Mouse (Mus musculus) forebrain, embryonic 14.5 days (tissue): Measurements from ENCODE around the gene Ccdc175. TPM values are rescaled to one million over a fixed set of nuclear protein-coding genes. Genes with fewer than 3 reads are reported as not detected.

Experiments
- ATAC-seq: fragments of 200-750 bp; cut with Nextera tagmentation; 2 replicates; pipeline ENCODE4 v1.8.0; 2017; ENCODE audit warnings: mild to moderate bottlenecking, moderate library complexity
- DNase-seq: peaks from one replicate; pipeline ENCODE4 v3.0.0-alpha.2; 2015; ENCODE audit warnings: low spot score
- H3K27ac ChIP-seq: fragments of 300-500 bp; sonication (generic); 2 replicates; pipeline ENCODE4 v1.5.1; 2014; ENCODE audit warnings: low read depth, mild to moderate bottlenecking, control low read depth, low read length, moderate library complexity
- H3K27me3 ChIP-seq: fragments of 300-500 bp; sonication (generic); replicated peaks from 2 replicates; pipeline ENCODE4 v1.6.1; 2014; ENCODE audit warnings: low read length, control low read depth, mixed read lengths; ENCODE audit not compliant: control insufficient read depth, insufficient read depth
- H3K36me3 ChIP-seq: fragments of 300-500 bp; sonication (generic); 2 replicates; pipeline ENCODE4 v1.6.1; 2014; ENCODE audit warnings: low read length, control low read depth; ENCODE audit not compliant: control insufficient read depth, insufficient read depth
- H3K4me1 ChIP-seq: fragments of 300-500 bp; sonication (generic); 2 replicates; pipeline ENCODE4 v1.6.1; 2014; ENCODE audit warnings: antibody characterized with exemption, low read length, control low read depth; ENCODE audit not compliant: control insufficient read depth, insufficient read depth
- H3K4me2 ChIP-seq: fragments of 300-500 bp; sonication (generic); 2 replicates; pipeline ENCODE4 v1.6.1; 2014; ENCODE audit warnings: mild to moderate bottlenecking, control low read depth, low read length
- H3K4me3 ChIP-seq: fragments of 300-500 bp; sonication (generic); 2 replicates; pipeline ENCODE4 v1.5.1; 2014; ENCODE audit warnings: low read depth, low read length, control low read depth
- H3K9ac ChIP-seq: fragments of 300-500 bp; sonication (generic); 2 replicates; pipeline ENCODE4 v1.6.1; 2014; ENCODE audit warnings: mild to moderate bottlenecking, low read length, control low read depth, moderate library complexity
- H3K9me3 ChIP-seq: fragments of 300-500 bp; sonication (generic); replicated peaks from 2 replicates; pipeline ENCODE4 v1.6.1; 2016; ENCODE audit warnings: low read length, control low read depth, mixed read lengths; ENCODE audit not compliant: control insufficient read depth
- WGBS: fragments of 180-500 bp; shearing (Covaris S2); extraction: QIAGEN DNeasy Blood & Tissue Kit; methylation state at CpG from one replicate; pipeline ENCODE4 v1.1.7; 2014; 5-methylcytosine and 5-hydroxymethylcytosine counted together
- polyA plus RNA-seq: library from polyadenylated mRNA; unstranded; fragments of >200 nt; fragmentation: Nextera tagmentation; extraction: Ambion mirVana; gene quantifications from 2 replicates; pipeline ENCODE4 v1.2.1, GENCODE M21; 2014

Gene Ccdc175
- polyA plus RNA-seq, 1 experiment from 2014 or later: not detected

DNA sequence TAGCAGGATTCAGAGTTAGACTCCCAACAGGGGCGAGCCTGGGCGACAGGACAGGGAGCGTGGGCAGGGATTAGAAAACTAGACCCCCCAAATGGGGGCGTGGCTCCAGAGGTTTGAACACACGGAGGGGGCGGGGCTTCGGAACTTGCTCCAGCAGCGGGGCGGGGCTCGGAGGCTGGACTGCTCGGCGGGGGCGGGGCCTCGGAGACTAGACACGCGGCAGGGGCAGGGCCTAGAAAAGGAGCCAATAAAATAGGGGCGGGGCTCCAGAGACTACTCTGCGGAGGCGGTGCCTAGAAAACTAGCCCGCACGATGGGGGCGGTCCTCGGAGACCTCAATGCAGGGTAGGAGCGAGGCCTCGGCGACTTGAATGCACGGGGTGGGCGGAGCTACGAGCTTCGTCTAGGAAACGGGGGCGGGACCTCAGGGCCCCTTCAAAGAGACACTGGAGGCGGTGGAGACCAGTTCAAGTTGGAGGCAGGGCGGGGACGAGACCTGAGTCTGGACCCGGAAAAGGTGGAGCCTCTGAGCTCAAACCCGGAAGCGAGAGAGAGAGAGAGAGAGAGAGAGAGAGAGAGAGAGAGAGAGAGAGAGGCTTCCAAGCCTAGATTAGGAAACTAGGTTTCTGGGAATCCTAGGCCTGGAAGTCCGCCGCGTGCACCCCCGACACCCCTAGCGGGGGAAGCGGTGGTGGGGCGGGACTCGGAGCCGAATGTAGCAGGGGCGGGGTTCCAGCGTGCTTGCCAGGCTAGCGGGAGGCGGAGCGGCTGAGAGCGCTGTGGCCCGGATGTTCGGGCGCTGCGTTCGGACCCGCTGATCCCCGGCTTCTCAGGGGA is 99.3 kb downstream of the Ccdc175 start, which contains the start of the genes L3hypdh and Jkamp:
L3hypdh (minus strand) TSS at position 111 of the 837 bp plus-strand sequence.
Jkamp (plus strand) TSS at position 261 of the 837 bp plus-strand sequence.
- H3K4me3 ChIP-seq: peak within 1 kb of the TSS; percentile 71
- peak within 1 kb of the TSS; percentile 90 for H3K9ac ChIP-seq
- peak within 1 kb of the TSS; percentile 97 for H3K27ac ChIP-seq
- under 1% methylated on average over 60 of the region's 60 CpGs for WGBS
- H3K27me3 ChIP-seq: no peaks in the 10 kb centered on the region
- ATAC-seq: peak; percentile 96
- peak; percentile 100 for DNase-seq
- H3K36me3 ChIP-seq: peaks cover 8% of the 10 kb centered on the region
- H3K9me3 ChIP-seq: no peaks in the 10 kb centered on the region
- peak within 1 kb of the TSS; percentile 84 for H3K4me2 ChIP-seq
- peaks cover 10% of the 10 kb centered on the region for H3K4me1 ChIP-seq

GRCm38 (mm10) chr12:72085024-72085328 is 99.9 kb downstream of the Ccdc175 start:
- Histone ChIP-seq H3K9ac (peak overlapping the region; percentile 70), H3K4me2 (peak overlapping the region; percentile 84), H3K27me3 (no peaks in the 10 kb centered on the region), H3K27ac (peak overlapping the region; percentile 97; the same call in 1 of the 2 replicates), H3K4me3 (peak overlapping the region; percentile 71), H3K9me3 (no peaks in the 10 kb centered on the region), H3K4me1 (peaks cover 10% of the 10 kb centered on the region), H3K36me3 (peaks cover 3% of the 10 kb centered on the region; the same call in 1 of the 2 replicates)
- no peak for DNase-seq
- ATAC-seq: no peak
- WGBS: under 1% methylated on average over 31 of the region's 31 CpGs

DNA sequence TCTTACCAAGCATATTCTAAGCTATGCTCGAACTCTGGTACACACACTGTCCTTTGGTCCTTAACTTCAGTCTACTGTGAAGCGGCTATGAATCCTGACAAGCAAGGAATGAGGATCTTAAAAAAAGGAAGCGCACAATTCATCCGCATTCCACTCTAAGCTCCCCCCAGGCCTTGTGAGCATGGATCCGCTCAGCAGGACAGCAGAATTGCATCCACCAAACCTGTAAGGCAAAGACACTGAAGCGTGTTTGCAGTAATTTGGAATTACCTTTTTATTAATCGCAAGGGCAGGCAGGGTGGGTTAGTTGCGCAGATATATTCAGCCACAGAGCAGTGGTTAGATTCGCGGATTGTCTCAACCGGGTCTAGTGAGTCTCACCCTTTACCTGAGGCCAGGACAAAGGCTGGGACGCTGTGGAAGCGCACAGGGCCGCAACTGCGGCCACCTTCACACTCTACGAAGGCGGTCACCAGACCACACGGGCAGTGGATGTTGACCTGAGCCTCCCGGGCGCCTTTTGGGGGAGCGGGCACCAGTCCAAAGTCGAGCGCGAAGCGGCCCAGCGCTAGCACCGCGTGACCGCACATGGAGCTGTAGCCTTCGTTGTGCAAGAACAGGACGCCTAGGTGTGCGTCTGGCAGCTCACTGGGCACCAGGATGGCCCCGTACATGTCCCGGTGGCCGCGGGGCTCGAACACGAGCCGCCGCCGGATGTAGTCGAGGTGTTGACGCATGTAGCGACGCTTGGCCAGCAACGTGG is 100.4 kb downstream of the Ccdc175 start:
- peak overlapping the region; percentile 97; the same call in 1 of the 2 replicates for H3K27ac ChIP-seq
- H3K36me3 ChIP-seq: no peaks in the 10 kb centered on the region
- peak overlapping the region; percentile 70 for H3K9ac ChIP-seq
- no peaks in the 10 kb centered on the region for H3K27me3 ChIP-seq
- WGBS: 3% methylated on average over 46 of the region's 46 CpGs
- peak overlapping the region; percentile 71 for H3K4me3 ChIP-seq
- peak overlapping the region; percentile 84 for H3K4me2 ChIP-seq
- H3K4me1 ChIP-seq: peaks cover 10% of the 10 kb centered on the region
- DNase-seq (peak; percentile 42), ATAC-seq (no peak)
- no peaks in the 10 kb centered on the region for H3K9me3 ChIP-seq

GRCm38 (mm10) chr12:72083265-72083664 is 101.6 kb downstream of the Ccdc175 start:
- no peaks in the 10 kb centered on the region for H3K27me3 ChIP-seq
- H3K4me2 ChIP-seq: no peak overlapping the region
- H3K36me3 ChIP-seq: no peaks in the 10 kb centered on the region
- H3K9me3 ChIP-seq: no peaks in the 10 kb centered on the region
- no peak overlapping the region for H3K4me3 ChIP-seq
- peaks cover 10% of the 10 kb centered on the region for H3K4me1 ChIP-seq
- no peak overlapping the region for H3K27ac ChIP-seq
- 87% methylated on average over 9 of the region's 9 CpGs for WGBS
- DNase-seq (no peak), ATAC-seq (no peak)
- H3K9ac ChIP-seq: no peak overlapping the region

DNA sequence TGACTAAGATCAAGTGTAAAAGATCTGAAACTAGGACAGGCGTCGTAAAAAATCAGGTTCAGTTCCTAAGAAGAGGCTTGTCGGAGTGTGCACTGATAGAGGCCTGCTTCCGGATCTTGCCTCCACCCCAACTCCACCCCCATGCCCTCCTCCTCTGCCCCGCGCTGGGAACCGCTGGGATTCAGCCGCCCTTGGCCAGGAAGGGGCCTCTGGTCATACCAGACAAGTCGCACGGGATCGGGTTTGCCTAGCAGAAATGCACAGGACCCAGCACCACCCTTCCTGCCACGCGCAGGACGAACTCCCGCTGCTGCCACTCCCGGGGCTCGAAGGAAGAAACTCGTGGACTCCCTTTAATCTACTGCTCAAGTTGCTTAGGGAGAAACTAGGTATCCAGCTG is 102.5 kb downstream of the Ccdc175 start:
- no peak for ATAC-seq
- DNase-seq: no peak

DNA sequence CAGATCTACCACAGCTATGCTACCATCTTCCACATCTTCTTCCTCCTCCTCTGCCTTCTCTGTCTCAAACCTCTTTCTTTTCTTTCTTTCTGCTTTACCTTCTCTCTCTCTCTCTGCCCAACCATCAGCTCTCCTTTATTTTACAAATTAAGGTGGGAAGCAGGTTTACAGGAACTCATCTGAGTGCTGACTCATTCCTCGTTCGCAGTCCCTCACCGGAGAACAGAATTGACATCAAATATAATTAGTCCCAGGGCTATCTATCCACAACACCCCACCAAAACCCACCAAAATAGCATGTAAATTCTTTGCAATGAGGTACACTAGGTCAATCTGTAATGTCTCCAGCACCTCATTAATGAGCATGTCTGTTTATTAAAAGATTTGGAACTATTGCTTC is 102.9 kb downstream of the Ccdc175 start:
- no peak overlapping the region for H3K4me3 ChIP-seq
- no peak overlapping the region for H3K4me2 ChIP-seq
- no peaks in the 10 kb centered on the region for H3K27me3 ChIP-seq
- no peak overlapping the region for H3K27ac ChIP-seq
- 75% methylated on average over 3 of the region's 3 CpGs for WGBS
- no peak for ATAC-seq
- no peak overlapping the region for H3K9ac ChIP-seq
- no peaks in the 10 kb centered on the region for H3K4me1 ChIP-seq
- no peaks in the 10 kb centered on the region for H3K36me3 ChIP-seq
- no peaks in the 10 kb centered on the region for H3K9me3 ChIP-seq
- no peak for DNase-seq

More for the DNA sequence above, 102.5 kb downstream of the Ccdc175 start:
- no peak overlapping the region for H3K4me3 ChIP-seq
- no peak overlapping the region for H3K27ac ChIP-seq
- no peaks in the 10 kb centered on the region for H3K9me3 ChIP-seq
- H3K36me3 ChIP-seq: no peaks in the 10 kb centered on the region
- no peak overlapping the region for H3K4me2 ChIP-seq
- no peaks in the 10 kb centered on the region for H3K27me3 ChIP-seq
- H3K4me1 ChIP-seq: peaks cover 2% of the 10 kb centered on the region
- H3K9ac ChIP-seq: no peak overlapping the region
- 39% methylated on average over 18 of the region's 18 CpGs for WGBS

DNA sequence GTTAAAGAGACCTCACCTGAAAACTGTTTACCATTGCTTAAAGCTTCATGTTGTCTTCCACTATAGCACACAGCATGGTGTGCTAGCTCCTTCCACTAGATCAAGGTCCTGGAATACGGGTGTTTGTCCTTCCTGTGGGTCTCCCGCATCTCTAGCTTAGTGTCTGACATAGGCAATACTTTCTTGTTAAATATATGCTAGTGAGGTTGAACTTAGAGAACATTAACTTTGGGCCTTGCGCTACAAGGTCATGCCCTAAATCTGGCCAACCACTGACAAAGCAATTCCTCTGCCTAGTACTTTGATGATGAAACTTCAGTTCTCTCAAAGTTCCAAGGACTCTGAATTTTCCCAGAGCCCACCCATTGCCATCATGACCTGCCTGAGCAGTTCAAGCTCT is 106.6 kb downstream of the Ccdc175 start:
- no peak overlapping the region for H3K4me2 ChIP-seq
- no peak overlapping the region for H3K9ac ChIP-seq
- H3K9me3 ChIP-seq: no peaks in the 10 kb centered on the region
- H3K27me3 ChIP-seq: no peaks in the 10 kb centered on the region
- no peaks in the 10 kb centered on the region for H3K36me3 ChIP-seq
- no peaks in the 10 kb centered on the region for H3K4me1 ChIP-seq
- ATAC-seq: no peak
- no peak for DNase-seq
- H3K4me3 ChIP-seq: no peak overlapping the region
- 91% methylated on average over 3 of the region's 3 CpGs for WGBS
- H3K27ac ChIP-seq: no peak overlapping the region

DNA sequence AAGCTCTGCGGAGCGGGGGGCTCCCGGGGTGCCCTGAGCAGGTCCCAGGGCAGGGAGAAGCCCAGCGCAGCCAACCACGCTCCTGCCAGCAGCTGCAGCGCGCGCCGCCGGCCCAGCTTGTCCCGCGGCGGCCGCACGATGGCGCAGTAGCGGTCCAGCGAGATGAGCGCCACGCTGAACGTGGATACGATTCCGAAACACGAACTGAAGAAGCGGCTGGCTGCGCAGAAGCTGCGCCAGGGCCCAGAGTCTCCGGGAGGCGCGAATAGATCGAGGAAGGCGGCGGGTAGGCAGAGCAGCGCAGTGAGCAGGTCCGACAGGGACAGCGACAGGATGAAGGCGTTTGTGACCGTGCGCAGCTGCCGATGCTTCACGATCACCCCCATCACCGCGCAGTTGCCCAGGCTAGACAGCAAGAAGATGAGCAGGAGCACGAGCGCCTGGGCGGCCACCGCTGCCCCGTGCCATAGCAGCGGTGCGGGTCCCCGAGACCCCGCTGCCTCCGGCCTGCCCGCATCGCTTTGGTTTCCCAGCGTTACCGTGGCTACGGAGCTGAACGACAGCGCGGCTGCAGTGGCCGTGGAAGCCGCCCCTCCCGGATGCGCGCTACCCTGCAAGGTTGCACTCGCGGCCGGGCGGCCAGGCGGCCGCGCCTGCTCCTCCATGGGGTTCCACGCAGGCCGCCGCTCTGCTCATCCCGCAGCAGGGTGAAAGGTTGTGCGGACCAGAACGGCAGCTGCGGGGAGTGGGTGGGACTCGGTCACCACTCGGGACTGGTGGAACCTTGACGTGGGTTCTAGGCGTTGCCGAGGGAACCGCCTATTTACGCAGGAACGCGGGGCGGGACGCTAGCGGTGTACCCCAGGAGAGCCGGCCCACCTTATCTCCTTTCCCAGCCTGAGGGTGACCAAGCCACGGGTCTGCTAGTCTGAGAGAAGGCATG is 114.2 kb downstream of the Ccdc175 start, which contains the start of gene Gpr135:
Gpr135 (minus strand) TSS at position 799 of the 943 bp plus-strand sequence.
- WGBS: under 1% methylated on average over 91 of the region's 94 CpGs
- H3K4me3 ChIP-seq: peak within 1 kb of the TSS; percentile 77
- DNase-seq (peak; percentile 93), ATAC-seq (peak; percentile 91)
- no peaks in the 10 kb centered on the region; the same call in 1 of the 2 replicates for H3K4me1 ChIP-seq
- no peaks in the 10 kb centered on the region for H3K9me3 ChIP-seq
- peak within 1 kb of the TSS; percentile 79 for H3K9ac ChIP-seq
- H3K27me3 ChIP-seq: no peaks in the 10 kb centered on the region; the same call in none of the 2 replicates
- no peaks in the 10 kb centered on the region for H3K36me3 ChIP-seq
- H3K4me2 ChIP-seq: peak within 1 kb of the TSS; percentile 98
- H3K27ac ChIP-seq: peak within 1 kb of the TSS; percentile 78
